Mouse (Mus musculus): ENCODE data around the gene BC024978. TPM values are rescaled to one million over a fixed set of nuclear protein-coding genes. Genes with fewer than 3 reads are reported as not detected.

The BC024978 gene
- total and polyA plus RNA-seq, 3 experiments, result 11.3 to 14.2 (median 14.2) TPM

- Histone ChIP-seq H3K4me1 (ENCODE audit: control insufficient read depth, insufficient read depth, low read length) (peaks cover 4% of the 10 kb centered on the region), H3K4me3 (peak within 1 kb of the TSS; percentile 56), H3K36me3 (ENCODE audit: control insufficient read depth, insufficient read depth, low read length) (no peaks in the 10 kb centered on the region), H3K79me2 (replicated peaks; ENCODE audit: control insufficient read depth, insufficient read depth, low read length) (no peaks in the 10 kb centered on the region), H3K27ac (peak within 1 kb of the TSS; percentile 77), H3K27me3 (ENCODE audit: control insufficient read depth, insufficient read depth, low read length) (no peaks in the 10 kb centered on the region), H3K9ac (ENCODE audit: low read depth, low read length) (peak within 1 kb of the TSS; percentile 81)
- peak; percentile 91 to 92 for DNase-seq
- WGBS, result under 1% methylated on average over 36 of the region's 47 CpGs
- TF ChIP-seq POLR2A (IDR thresholded peaks at IDR 0.05; ENCODE audit: insufficient read depth, low read depth, low read length), result peak; percentile 65
- no peak for TF ChIP-seq CTCF (IDR thresholded peaks at IDR 0.05)
- TF ChIP-seq EP300 (IDR thresholded peaks at IDR 0.05; ENCODE audit: insufficient read depth, low read depth, low read length), result 0 out of 2 replicates have a peak, but pooled peaks have one; percentile 47
- intact Hi-C loops (cut with DNase I), result loop anchor here (1.0 kb wide), 1 partner anchor 26 kb away; no protein-coding TSS in a partner anchor
These were observed 62.8 kb downstream of the BC024978 start, which contains the start of gene Numbl for GRCm38 (mm10) chr7:27258205-27258899. Gene Numbl, plus strand, starts transcription at chr7:27258433.

GRCm38 (mm10) chr7:27259271-27259721 lies 63.7 kb downstream of the BC024978 start:
- DNase-seq, result no peak
- Histone ChIP-seq H3K27ac (peak overlapping the region; percentile 77), H3K79me2 (replicated peaks; ENCODE audit: control insufficient read depth, insufficient read depth, low read length) (no peaks in the 10 kb centered on the region), H3K4me1 (ENCODE audit: control insufficient read depth, insufficient read depth, low read length) (peaks cover 4% of the 10 kb centered on the region), H3K36me3 (ENCODE audit: control insufficient read depth, insufficient read depth, low read length) (no peaks in the 10 kb centered on the region), H3K9ac (ENCODE audit: low read depth, low read length) (peak overlapping the region; percentile 81), H3K27me3 (ENCODE audit: control insufficient read depth, insufficient read depth, low read length) (no peaks in the 10 kb centered on the region), H3K4me3 (peak overlapping the region; percentile 56)
- intact Hi-C loops (cut with DNase I), result no loop called here
- TF ChIP-seq CTCF (IDR thresholded peaks at IDR 0.05) (no peak), EP300 (IDR thresholded peaks at IDR 0.05; ENCODE audit: insufficient read depth, low read depth, low read length) (no peak), POLR2A (IDR thresholded peaks at IDR 0.05; ENCODE audit: insufficient read depth, low read depth, low read length) (no peak)
- WGBS, result 24% methylated on average over 9 of the region's 9 CpGs

- TF ChIP-seq CTCF (IDR thresholded peaks at IDR 0.05) (no peak), POLR2A (IDR thresholded peaks at IDR 0.05; ENCODE audit: insufficient read depth, low read depth, low read length) (no peak), EP300 (IDR thresholded peaks at IDR 0.05; ENCODE audit: insufficient read depth, low read depth, low read length) (no peak)
- 38% methylated on average over 5 of the region's 5 CpGs for WGBS
- no peaks in the 10 kb centered on the region for H3K79me2 ChIP-seq (replicated peaks; ENCODE audit: control insufficient read depth, insufficient read depth, low read length)
- peak overlapping the region; percentile 81; the same call in 1 of the 2 replicates for H3K9ac ChIP-seq (ENCODE audit: low read depth, low read length)
- H3K36me3 ChIP-seq (ENCODE audit: control insufficient read depth, insufficient read depth, low read length), result no peaks in the 10 kb centered on the region
- intact Hi-C loops (cut with DNase I), result no loop called here
- no peaks in the 10 kb centered on the region for H3K27me3 ChIP-seq (ENCODE audit: control insufficient read depth, insufficient read depth, low read length)
- H3K4me3 ChIP-seq, result 0 out of 2 replicates have a peak overlapping the region, but pooled peaks have one; percentile 56
- H3K27ac ChIP-seq, result no peak overlapping the region; the same call in 1 of the 2 replicates
- DNase-seq, result no peak
- H3K4me1 ChIP-seq (ENCODE audit: control insufficient read depth, insufficient read depth, low read length), result peaks cover 4% of the 10 kb centered on the region
These were observed 64.2 kb downstream of the BC024978 start for GRCm38 (mm10) chr7:27259771-27260170.

Small RNA genes within 50 kb of the gene (microRNA-seq; reads per million reads assigned to microRNA genes)
- gene Mir1191 (0 reads per million in 2 experiments), gene Mir3101 (0.39 to 0.56 reads per million in 2 experiments)

Other genes with a start within 250 kb of the BC024978 start
- not detected for gene Cyp2a12, start 166.7 kb upstream of the BC024978 start, total RNA-seq (2021)
- 0.38 TPM in 1 of 2 replicates, not detected in the other for gene Cyp2a12, start 166.7 kb upstream of the BC024978 start, polyA plus RNA-seq (2012; rRNA removed)
- gene Cyp2f2, start 75.9 kb upstream of the BC024978 start, total RNA-seq (2021), result under 1 TPM; 0.60 to 0.93 TPM
- 0.94 and 220 TPM in 2 replicates for gene Cyp2f2, start 75.9 kb upstream of the BC024978 start, polyA plus RNA-seq (2012; rRNA removed)
- gene Cyp2t4, start 42.1 kb upstream of the BC024978 start, total RNA-seq (2021), result not detected
- gene Cyp2t4, start 42.1 kb upstream of the BC024978 start, polyA plus RNA-seq (2012; rRNA removed), result not detected in 2 replicates
- gene Egln2, start 29.0 kb upstream of the BC024978 start, total RNA-seq (2021), result 10 to 100 TPM; 51.8 to 64.4 TPM
- gene Egln2, start 29.0 kb upstream of the BC024978 start, polyA plus RNA-seq (2012; rRNA removed), result 52.4 and 57.7 TPM in 2 replicates
- gene Rab4b, start 16.9 kb upstream of the BC024978 start, total RNA-seq (2021), result 10 to 100 TPM; 11.0 TPM
- gene Rab4b, start 16.9 kb upstream of the BC024978 start, polyA plus RNA-seq (2012; rRNA removed), result 22.4 and 23.1 TPM in 2 replicates
- gene Gm21983, start 14.7 kb upstream of the BC024978 start, total RNA-seq (2021), result under 1 TPM in 1 of 2 experiments, not detected in 1; 0.16 TPM
- not detected in 2 replicates for gene Gm21983, start 14.7 kb upstream of the BC024978 start, polyA plus RNA-seq (2012; rRNA removed)
- under 1 TPM in 1 of 2 experiments, not detected in 1; 0.39 TPM for gene Mia, start 14.6 kb upstream of the BC024978 start, total RNA-seq (2021)
- gene Mia, start 14.6 kb upstream of the BC024978 start, polyA plus RNA-seq (2012; rRNA removed), result 0.50 and 0.78 TPM in 2 replicates
- 10 to 100 TPM; 40.6 to 41.3 TPM for gene Snrpa, start 490 bp downstream of the BC024978 start, total RNA-seq (2021)
- gene Snrpa, start 490 bp downstream of the BC024978 start, polyA plus RNA-seq (2012; rRNA removed), result 85.0 and 87.1 TPM in 2 replicates
- 1 to 10 TPM; 4.2 to 4.8 TPM for gene Itpkc, start 32.9 kb downstream of the BC024978 start, total RNA-seq (2021)
- gene Itpkc, start 32.9 kb downstream of the BC024978 start, polyA plus RNA-seq (2012; rRNA removed), result 4.2 and 4.4 TPM in 2 replicates
- gene Coq8b, start 37.2 kb downstream of the BC024978 start, total RNA-seq (2021), result 1 to 10 TPM; 7.5 to 8.3 TPM
- 11.6 and 19.4 TPM in 2 replicates for gene Coq8b, start 37.2 kb downstream of the BC024978 start, polyA plus RNA-seq (2012; rRNA removed)
- gene Numbl, start 62.7 kb downstream of the BC024978 start, total RNA-seq (2021), result 1 to 10 TPM; 3.7 to 6.1 TPM
- 7.8 and 9.7 TPM in 2 replicates for gene Numbl, start 62.7 kb downstream of the BC024978 start, polyA plus RNA-seq (2012; rRNA removed)
- 100 to 1,000 TPM; 187 to 221 TPM for gene Ltbp4, start 141.9 kb downstream of the BC024978 start, total RNA-seq (2021)
- gene Ltbp4, start 141.9 kb downstream of the BC024978 start, polyA plus RNA-seq (2012; rRNA removed), result 349 and 374 TPM in 2 replicates
- gene Shkbp1, start 160.2 kb downstream of the BC024978 start, total RNA-seq (2021), result 1 to 10 TPM; 4.6 to 7.1 TPM
- 17.3 and 20.2 TPM in 2 replicates for gene Shkbp1, start 160.2 kb downstream of the BC024978 start, polyA plus RNA-seq (2012; rRNA removed)
- under 1 TPM in 1 of 2 experiments, not detected in 1; 0.52 TPM for gene Gm20479, start 161.6 kb downstream of the BC024978 start, total RNA-seq (2021)
- gene Gm20479, start 161.6 kb downstream of the BC024978 start, polyA plus RNA-seq (2012; rRNA removed), result not detected in 2 replicates